Mouse (Mus musculus): ENCODE measurements around the gene Hnrnpr. TPM values are rescaled to one million over a fixed set of nuclear protein-coding genes. Genes with fewer than 3 reads are reported as not detected.

The Hnrnpr gene
- 126 and 148 TPM in 2 replicates for polyA plus RNA-seq (2016; fragmentation: Nextera tagmentation; extraction: Ambion mirVana)

GRCm38 (mm10) chr4:136310229-136311041 is at the start of gene Hnrnpr:
Gene Hnrnpr, plus strand, starts transcription at chr4:136310942.
- DNase-seq (ENCODE audit: low spot score), result peak; percentile 100
- H3K36me3 ChIP-seq, result no peaks in the 10 kb centered on the region
- peaks cover 42% of the 10 kb centered on the region for H3K4me1 ChIP-seq
- H3K9me3 ChIP-seq, result no peaks in the 10 kb centered on the region
- H3K27ac ChIP-seq, result peak within 1 kb of the TSS; percentile 99
- no peaks in the 10 kb centered on the region for H3K27me3 ChIP-seq (ENCODE audit: insufficient read depth, poor library complexity, severe bottlenecking)
- peak within 1 kb of the TSS; percentile 100 for H3K4me3 ChIP-seq
- 1% methylated on average over 65 of the region's 65 CpGs for WGBS

DNA sequence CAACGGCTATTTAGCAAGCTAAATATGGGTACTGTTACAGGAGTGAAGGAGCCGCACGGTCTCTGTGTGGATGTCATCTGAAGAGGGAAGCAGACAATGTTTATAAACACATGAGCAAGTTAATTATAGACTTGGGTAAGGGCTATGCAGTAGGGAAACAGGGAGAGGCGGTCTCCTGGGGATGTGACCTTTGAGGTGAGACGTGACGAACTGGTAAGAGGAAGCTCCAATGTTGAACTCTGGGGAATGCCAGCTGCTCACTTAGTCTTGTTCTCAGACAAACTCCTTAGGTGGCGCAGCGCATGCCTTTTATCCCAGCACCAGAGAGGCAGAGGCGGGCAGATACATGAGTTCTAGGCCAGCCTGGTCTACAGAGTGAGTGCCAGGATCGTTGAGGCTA is 48.8 kb upstream of the Hnrnpr start:
- Histone ChIP-seq H3K9me3 (no peaks in the 10 kb centered on the region), H3K27me3 (ENCODE audit: insufficient read depth, poor library complexity, severe bottlenecking) (peaks cover 14% of the 10 kb centered on the region; the same call in 1 of the 2 replicates), H3K4me1 (peaks cover 35% of the 10 kb centered on the region), H3K4me3 (no peak overlapping the region), H3K36me3 (peaks cover 11% of the 10 kb centered on the region; the same call in 1 of the 2 replicates), H3K27ac (0 out of 2 replicates have a peak overlapping the region, but pooled peaks have one; percentile 47)
- DNase-seq (ENCODE audit: low spot score), result no peak
- 65% methylated on average over 10 of the region's 10 CpGs for WGBS

GRCm38 (mm10) chr4:136263555-136263954 is 47.2 kb upstream of the Hnrnpr start:
- H3K36me3 ChIP-seq, result peaks cover 7% of the 10 kb centered on the region; the same call in 1 of the 2 replicates
- H3K27me3 ChIP-seq (ENCODE audit: insufficient read depth, poor library complexity, severe bottlenecking), result peaks cover 8% of the 10 kb centered on the region; the same call in 1 of the 2 replicates
- no peak overlapping the region for H3K27ac ChIP-seq
- 89% methylated on average over 4 of the region's 4 CpGs for WGBS
- DNase-seq (ENCODE audit: low spot score), result no peak
- no peak overlapping the region for H3K4me3 ChIP-seq
- H3K9me3 ChIP-seq, result no peaks in the 10 kb centered on the region
- H3K4me1 ChIP-seq, result peaks cover 34% of the 10 kb centered on the region

DNA sequence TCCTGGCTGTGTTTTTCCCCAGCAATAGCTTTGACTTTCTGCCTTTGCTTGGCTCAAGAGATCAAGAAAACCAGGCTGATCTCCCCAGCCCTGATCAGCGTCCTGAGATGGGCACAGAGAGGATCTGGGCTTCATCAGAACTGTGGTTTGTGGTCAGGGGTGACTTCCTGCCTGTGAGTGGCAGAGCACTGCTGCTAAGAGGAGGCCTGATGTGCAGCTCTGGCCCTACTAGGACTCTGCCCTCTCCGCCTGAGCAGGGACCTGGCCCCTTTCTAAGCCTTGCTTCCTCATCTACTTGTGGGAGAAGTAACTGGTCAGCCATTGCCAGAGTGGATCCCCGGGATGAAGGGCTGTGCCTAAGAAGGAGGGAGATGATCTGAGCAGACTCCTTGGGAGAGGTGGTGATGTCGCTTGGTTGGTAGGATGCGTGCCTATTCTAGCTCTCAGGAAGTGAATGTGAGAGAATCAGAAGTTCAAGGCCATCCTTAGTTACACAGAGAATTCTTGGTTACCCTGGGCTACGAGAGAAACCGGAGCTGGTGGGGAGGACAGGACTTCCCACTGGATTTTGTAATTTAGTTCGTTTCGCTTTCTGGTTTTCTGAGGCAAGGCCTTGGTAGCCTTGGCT is 43.9 kb upstream of the Hnrnpr start:
- no peak for DNase-seq (ENCODE audit: low spot score)
- H3K27ac ChIP-seq, result peak overlapping the region; percentile 47; the same call in 1 of the 2 replicates
- WGBS, result 71% methylated on average over 9 of the region's 9 CpGs
- no peak overlapping the region for H3K4me3 ChIP-seq
- no peaks in the 10 kb centered on the region for H3K9me3 ChIP-seq
- H3K4me1 ChIP-seq, result peaks cover 15% of the 10 kb centered on the region
- peaks cover 7% of the 10 kb centered on the region; the same call in 1 of the 2 replicates for H3K36me3 ChIP-seq
- H3K27me3 ChIP-seq (ENCODE audit: insufficient read depth, poor library complexity, severe bottlenecking), result peaks cover 8% of the 10 kb centered on the region; the same call in 1 of the 2 replicates

- WGBS, result 93% methylated on average over 1 of the region's 1 CpGs
- H3K36me3 ChIP-seq, result peaks cover 25% of the 10 kb centered on the region
Measured at GRCm38 (mm10) chr4:136268912-136269311, 41.8 kb upstream of the Hnrnpr start.

DNA sequence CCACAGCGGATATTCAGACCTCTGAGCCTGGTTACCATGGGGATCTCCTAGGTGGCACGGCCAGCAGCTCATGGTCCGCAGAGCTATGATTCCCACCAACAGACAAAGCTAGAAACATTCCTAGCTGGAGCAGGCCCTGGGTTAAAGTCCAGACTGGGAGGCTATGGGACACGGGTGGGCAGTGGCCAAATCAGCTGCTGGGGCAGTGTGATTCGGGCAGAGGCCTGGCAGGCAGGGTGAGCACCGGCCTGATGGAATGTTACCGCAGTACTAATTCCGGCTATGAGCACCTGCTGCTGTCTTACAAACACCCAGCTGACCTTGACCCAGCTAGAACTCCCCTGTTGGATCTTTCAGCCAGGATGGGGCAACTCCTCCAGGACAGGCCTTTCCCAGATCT is 40.1 kb upstream of the Hnrnpr start:
- Histone ChIP-seq H3K27me3 (ENCODE audit: insufficient read depth, poor library complexity, severe bottlenecking) (no peaks in the 10 kb centered on the region), H3K27ac (no peak overlapping the region), H3K9me3 (peaks cover 12% of the 10 kb centered on the region), H3K36me3 (peaks cover 32% of the 10 kb centered on the region), H3K4me1 (no peaks in the 10 kb centered on the region; the same call in 1 of the 2 replicates), H3K4me3 (no peak overlapping the region)
- DNase-seq (ENCODE audit: low spot score), result no peak
- WGBS, result 82% methylated on average over 8 of the region's 8 CpGs

More at GRCm38 (mm10) chr4:136268912-136269311, 41.8 kb upstream of the Hnrnpr start:
- Histone ChIP-seq H3K27me3 (ENCODE audit: insufficient read depth, poor library complexity, severe bottlenecking) (peaks cover 8% of the 10 kb centered on the region; the same call in 1 of the 2 replicates), H3K9me3 (peaks cover 12% of the 10 kb centered on the region), H3K27ac (no peak overlapping the region), H3K4me3 (no peak overlapping the region), H3K4me1 (peaks cover 10% of the 10 kb centered on the region)
- no peak for DNase-seq (ENCODE audit: low spot score)

DNA sequence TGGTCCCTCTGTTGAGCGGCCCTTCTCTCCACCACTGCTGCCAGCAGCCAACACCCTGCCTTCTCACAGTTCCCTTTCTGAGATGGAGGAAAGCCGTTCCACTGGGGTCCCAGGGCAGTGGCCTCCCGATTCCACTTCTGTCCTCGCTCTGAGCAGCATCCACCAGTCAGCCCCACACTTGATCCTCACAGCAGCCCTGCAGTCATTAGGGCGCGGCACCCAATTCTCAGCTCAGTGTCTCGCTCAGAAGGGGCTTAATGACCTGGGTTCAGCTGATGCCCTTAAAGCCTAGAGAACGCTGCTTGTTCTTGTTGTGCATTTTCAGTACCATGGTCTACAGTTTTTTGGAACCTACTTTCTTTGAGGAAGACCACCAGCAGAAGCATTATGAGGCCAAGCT is 29.6 kb upstream of the Hnrnpr start:
- H3K9me3 ChIP-seq, result no peaks in the 10 kb centered on the region
- no peaks in the 10 kb centered on the region for H3K36me3 ChIP-seq
- no peak for DNase-seq (ENCODE audit: low spot score)
- H3K4me3 ChIP-seq, result no peak overlapping the region
- 71% methylated on average over 8 of the region's 8 CpGs for WGBS
- H3K4me1 ChIP-seq, result peaks cover 35% of the 10 kb centered on the region
- H3K27me3 ChIP-seq (ENCODE audit: insufficient read depth, poor library complexity, severe bottlenecking), result no peaks in the 10 kb centered on the region
- H3K27ac ChIP-seq, result peak overlapping the region; percentile 67; the same call in 1 of the 2 replicates

GRCm38 (mm10) chr4:136281611-136282010 is 29.1 kb upstream of the Hnrnpr start:
- H3K27me3 ChIP-seq (ENCODE audit: insufficient read depth, poor library complexity, severe bottlenecking), result no peaks in the 10 kb centered on the region
- H3K36me3 ChIP-seq, result no peaks in the 10 kb centered on the region
- no peak overlapping the region for H3K4me3 ChIP-seq
- 31% methylated on average over 9 of the region's 9 CpGs for WGBS
- H3K9me3 ChIP-seq, result no peaks in the 10 kb centered on the region
- peaks cover 40% of the 10 kb centered on the region for H3K4me1 ChIP-seq
- H3K27ac ChIP-seq, result peak overlapping the region; percentile 67; the same call in 1 of the 2 replicates
- DNase-seq (ENCODE audit: low spot score), result no peak

DNA sequence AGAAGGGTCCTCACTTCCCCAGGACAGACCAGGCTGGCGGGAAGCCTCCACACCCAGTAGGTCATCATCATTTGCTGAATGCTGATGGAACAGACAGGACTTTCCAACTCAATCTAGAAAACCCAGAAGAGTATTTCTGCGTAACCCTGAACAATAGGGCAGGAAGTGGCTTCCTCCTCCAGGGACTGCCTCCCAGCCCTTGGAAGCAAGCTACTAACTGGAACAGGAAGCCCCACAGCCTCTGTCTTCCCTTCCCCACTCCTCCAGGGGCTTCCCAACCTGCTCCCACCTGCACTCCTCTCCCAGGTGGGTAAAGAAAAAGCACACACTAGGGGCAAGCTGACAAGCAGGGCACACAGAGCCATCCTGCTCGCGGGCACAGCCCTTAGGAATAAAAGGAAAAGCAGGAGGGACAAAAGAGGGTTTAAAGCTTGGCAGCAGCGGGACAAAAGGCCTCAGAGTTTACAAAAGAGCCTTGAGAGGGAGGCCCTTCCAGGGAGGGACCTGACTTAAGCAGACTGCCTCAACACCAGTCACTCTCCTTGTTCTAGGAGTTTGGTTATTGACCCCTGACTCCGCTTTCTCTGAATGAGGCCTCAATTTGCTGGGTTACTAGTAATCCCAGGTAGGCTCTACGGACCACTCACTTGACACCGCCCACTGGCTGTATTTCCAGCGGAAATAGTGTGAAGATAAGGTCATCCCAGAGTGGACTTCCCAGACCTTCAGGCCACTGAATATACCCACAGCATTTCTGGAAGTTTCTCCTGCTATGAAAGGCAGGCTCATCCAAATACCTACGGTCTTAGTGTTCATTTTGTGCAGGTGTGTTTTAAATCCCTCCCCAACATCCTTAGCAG is 27.9 kb upstream of the Hnrnpr start:
- no peaks in the 10 kb centered on the region for H3K9me3 ChIP-seq
- H3K27me3 ChIP-seq (ENCODE audit: insufficient read depth, poor library complexity, severe bottlenecking), result no peaks in the 10 kb centered on the region
- H3K36me3 ChIP-seq, result peaks cover 9% of the 10 kb centered on the region
- no peak for DNase-seq (ENCODE audit: low spot score)
- peaks cover 48% of the 10 kb centered on the region for H3K4me1 ChIP-seq
- WGBS, result 51% methylated on average over 10 of the region's 10 CpGs
- H3K27ac ChIP-seq, result peak overlapping the region; percentile 92
- no peak overlapping the region for H3K4me3 ChIP-seq

DNA sequence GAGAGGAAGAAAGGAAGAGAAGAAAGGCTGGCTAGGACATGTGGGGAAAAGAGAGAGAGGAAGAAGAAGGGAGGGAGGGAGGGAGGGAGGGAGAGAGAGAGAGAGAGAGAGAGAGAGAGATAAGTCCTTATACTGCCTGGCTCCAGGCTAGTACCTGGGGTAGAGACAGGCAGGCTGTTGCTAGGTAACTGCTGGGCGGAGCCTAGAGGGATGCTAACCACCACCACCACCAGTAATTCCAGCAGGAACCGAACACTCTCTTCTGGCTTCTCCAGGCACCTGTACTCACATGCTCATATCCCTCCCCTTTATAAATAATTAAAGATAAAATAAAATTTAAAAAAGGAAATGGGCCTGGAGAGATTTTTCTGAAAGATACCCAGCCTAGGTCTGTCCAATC is 27.0 kb upstream of the Hnrnpr start:
- Histone ChIP-seq H3K36me3 (peaks cover 18% of the 10 kb centered on the region), H3K27me3 (ENCODE audit: insufficient read depth, poor library complexity, severe bottlenecking) (peaks cover 2% of the 10 kb centered on the region), H3K4me3 (no peak overlapping the region), H3K4me1 (peaks cover 48% of the 10 kb centered on the region), H3K9me3 (peaks cover 2% of the 10 kb centered on the region; the same call in 1 of the 2 replicates), H3K27ac (peak overlapping the region; percentile 92)
- DNase-seq (ENCODE audit: low spot score), result no peak
- 39% methylated on average over 2 of the region's 2 CpGs for whole genome bisulfite sequencing

DNA sequence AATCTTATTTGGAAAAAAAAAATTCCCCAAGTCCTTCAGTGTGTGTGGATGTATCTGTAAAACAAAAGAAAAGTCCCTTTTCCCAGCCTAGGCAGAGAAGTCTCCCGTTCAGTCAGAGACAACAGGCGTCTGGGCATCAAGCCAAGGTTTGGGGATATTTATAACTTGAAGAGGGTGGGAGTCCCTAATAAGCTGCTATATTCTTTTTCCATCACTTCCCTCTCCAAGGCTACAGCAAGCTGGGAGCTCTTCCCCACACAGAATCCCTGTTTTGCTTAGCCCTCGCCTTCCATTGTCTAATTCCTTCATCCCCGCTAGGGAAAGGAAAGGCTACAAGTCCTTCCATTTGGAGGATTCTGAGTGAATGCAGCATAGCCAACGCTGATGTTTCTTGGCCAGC is 26.3 kb upstream of the Hnrnpr start, which contains the start of gene Zfp46:
Zfp46 (plus strand) TSS at position 229 of the 400 bp plus-strand sequence.
- peaks cover 4% of the 10 kb centered on the region; the same call in 1 of the 2 replicates for H3K9me3 ChIP-seq
- peaks cover 25% of the 10 kb centered on the region for H3K36me3 ChIP-seq
- H3K4me3 ChIP-seq, result peak within 1 kb of the TSS; percentile 76
- H3K27me3 ChIP-seq (ENCODE audit: insufficient read depth, poor library complexity, severe bottlenecking), result peaks cover 9% of the 10 kb centered on the region
- WGBS, result 39% methylated on average over 5 of the region's 5 CpGs
- no peak for DNase-seq (ENCODE audit: low spot score)
- peak within 1 kb of the TSS; percentile 92 for H3K27ac ChIP-seq
- H3K4me1 ChIP-seq, result peaks cover 48% of the 10 kb centered on the region

GRCm38 (mm10) chr4:136284891-136285290 is 25.9 kb upstream of the Hnrnpr start:
- H3K4me1 ChIP-seq, result peaks cover 52% of the 10 kb centered on the region
- no peak for DNase-seq (ENCODE audit: low spot score)
- peaks cover 13% of the 10 kb centered on the region for H3K27me3 ChIP-seq (ENCODE audit: insufficient read depth, poor library complexity, severe bottlenecking)
- peak overlapping the region; percentile 76 for H3K4me3 ChIP-seq
- H3K36me3 ChIP-seq, result peaks cover 29% of the 10 kb centered on the region
- H3K27ac ChIP-seq, result peak overlapping the region; percentile 92
- 32% methylated on average over 6 of the region's 6 CpGs for WGBS
- H3K9me3 ChIP-seq, result peaks cover 4% of the 10 kb centered on the region; the same call in 1 of the 2 replicates

Measured in heart, embryonic 10.5 days (tissue).